Mouse (Mus musculus): ENCODE results near the gene Galnt15. TPM values are rescaled to one million over a fixed set of nuclear protein-coding genes. Genes with fewer than 3 reads are reported as not detected.

Galnt15 gene
- total and polyA plus RNA-seq, 2 experiments from 2014 or later = 0.94 to 2.7 TPM

DNA sequence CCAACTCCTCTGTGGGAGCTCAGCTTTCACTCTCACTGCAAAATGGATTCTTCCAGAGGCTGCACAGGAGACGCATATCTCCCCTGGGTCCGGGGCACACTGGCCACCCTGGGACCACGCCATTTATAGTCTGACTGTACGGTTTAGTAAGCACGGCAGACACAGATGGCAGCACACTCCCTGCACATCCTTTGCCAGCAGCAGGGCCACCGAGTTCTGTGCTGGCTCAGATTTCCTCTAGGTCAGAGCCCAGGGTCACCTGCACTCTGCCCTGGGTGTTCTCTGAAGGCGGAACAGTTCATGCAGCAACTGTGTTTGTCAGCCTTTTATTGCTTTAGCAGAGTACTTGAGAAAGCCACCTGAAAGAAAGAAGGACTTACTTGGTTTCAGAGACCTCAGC lies 45.1 kb downstream of the Galnt15 start:
- no peak overlapping the region for H3K4me3 ChIP-seq (ENCODE audit: low read depth, low read length)
- no peaks in the 10 kb centered on the region for H3K36me3 ChIP-seq (replicated peaks; ENCODE audit: control insufficient read depth, insufficient read depth, low read length)
- H3K9me3 ChIP-seq (replicated peaks; ENCODE audit: control insufficient read depth, low read length) = no peaks in the 10 kb centered on the region
- no peaks in the 10 kb centered on the region for H3K27me3 ChIP-seq (ENCODE audit: control insufficient read depth, insufficient read depth, low read length)
- no peak overlapping the region for H3K4me2 ChIP-seq (ENCODE audit: low read depth, low read length)
- DNase-seq (ENCODE audit: low spot score) = no peak
- H3K27ac ChIP-seq (ENCODE audit: low read depth) = peak overlapping the region; percentile 81
- WGBS = 44% methylated on average over 7 of the region's 7 CpGs
- peaks cover 19% of the 10 kb centered on the region; the same call in 1 of the 2 replicates for H3K4me1 ChIP-seq (ENCODE audit: control insufficient read depth, insufficient read depth)
- H3K9ac ChIP-seq (replicated peaks; ENCODE audit: low read depth, low read length) = no peak overlapping the region
- no peak for TF ChIP-seq EP300 (IDR thresholded peaks at IDR 0.05; ENCODE audit: low read depth)
- no peak for TF ChIP-seq CTCF (IDR thresholded peaks at IDR 0.05; ENCODE audit: low read depth)
- no peak for ATAC-seq (ENCODE audit: insufficient read depth, low read depth)

- Histone ChIP-seq H3K4me1 (ENCODE audit: control insufficient read depth, insufficient read depth) (peaks cover 19% of the 10 kb centered on the region; the same call in 1 of the 2 replicates), H3K4me2 (ENCODE audit: low read depth, low read length) (no peak overlapping the region), H3K9ac (replicated peaks; ENCODE audit: low read depth, low read length) (no peak overlapping the region), H3K27ac (ENCODE audit: low read depth) (no peak overlapping the region), H3K36me3 (replicated peaks; ENCODE audit: control insufficient read depth, insufficient read depth, low read length) (peaks cover 16% of the 10 kb centered on the region), H3K27me3 (ENCODE audit: control insufficient read depth, insufficient read depth, low read length) (no peaks in the 10 kb centered on the region), H3K9me3 (replicated peaks; ENCODE audit: control insufficient read depth, low read length) (no peaks in the 10 kb centered on the region), H3K4me3 (ENCODE audit: low read depth, low read length) (no peak overlapping the region)
- TF ChIP-seq EP300 (IDR thresholded peaks at IDR 0.05; ENCODE audit: low read depth) = no peak
- TF ChIP-seq CTCF (IDR thresholded peaks at IDR 0.05; ENCODE audit: low read depth) = peak; percentile 97
- DNase-seq (ENCODE audit: low spot score) (peak; percentile 50), ATAC-seq (ENCODE audit: insufficient read depth, low read depth) (peak; percentile 37; the same call in 1 of the 2 replicates)
- WGBS = 45% methylated on average over 8 of the region's 8 CpGs
These were observed 48.2 kb downstream of the Galnt15 start for GRCm38 (mm10) chr14:32076896-32077575.

DNA sequence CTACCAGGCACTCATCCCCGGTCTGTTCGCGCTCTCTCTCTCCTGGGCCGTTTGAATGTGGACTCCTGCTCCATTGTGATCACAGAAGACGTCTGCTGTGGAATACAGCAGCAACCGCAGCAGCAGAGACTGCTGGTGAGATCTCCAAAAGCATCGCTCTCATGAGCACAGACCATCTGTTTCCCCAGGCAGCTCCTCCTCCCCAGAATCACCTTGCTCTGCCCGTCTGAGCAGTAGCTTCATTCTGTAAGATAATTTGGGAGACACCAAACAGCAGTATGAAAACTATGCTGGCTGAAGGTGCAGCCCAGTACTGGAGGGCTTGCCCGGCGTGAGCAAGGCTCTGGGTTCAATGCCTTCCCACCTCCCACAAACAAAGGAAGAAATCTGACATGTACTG lies 52.2 kb downstream of the Galnt15 start:
- Histone ChIP-seq H3K27ac (ENCODE audit: low read depth) (no peak overlapping the region), H3K9ac (replicated peaks; ENCODE audit: low read depth, low read length) (no peak overlapping the region), H3K4me2 (ENCODE audit: low read depth, low read length) (no peak overlapping the region), H3K27me3 (ENCODE audit: control insufficient read depth, insufficient read depth, low read length) (no peaks in the 10 kb centered on the region), H3K4me3 (ENCODE audit: low read depth, low read length) (no peak overlapping the region), H3K36me3 (replicated peaks; ENCODE audit: control insufficient read depth, insufficient read depth, low read length) (peaks cover 28% of the 10 kb centered on the region), H3K4me1 (ENCODE audit: control insufficient read depth, insufficient read depth) (peaks cover 3% of the 10 kb centered on the region), H3K9me3 (replicated peaks; ENCODE audit: control insufficient read depth, low read length) (no peaks in the 10 kb centered on the region)
- TF ChIP-seq EP300 (IDR thresholded peaks at IDR 0.05; ENCODE audit: low read depth) (no peak), CTCF (IDR thresholded peaks at IDR 0.05; ENCODE audit: low read depth) (no peak)
- ATAC-seq (ENCODE audit: insufficient read depth, low read depth) (no peak), DNase-seq (ENCODE audit: low spot score) (no peak)
- WGBS = 79% methylated on average over 10 of the region's 10 CpGs

DNA sequence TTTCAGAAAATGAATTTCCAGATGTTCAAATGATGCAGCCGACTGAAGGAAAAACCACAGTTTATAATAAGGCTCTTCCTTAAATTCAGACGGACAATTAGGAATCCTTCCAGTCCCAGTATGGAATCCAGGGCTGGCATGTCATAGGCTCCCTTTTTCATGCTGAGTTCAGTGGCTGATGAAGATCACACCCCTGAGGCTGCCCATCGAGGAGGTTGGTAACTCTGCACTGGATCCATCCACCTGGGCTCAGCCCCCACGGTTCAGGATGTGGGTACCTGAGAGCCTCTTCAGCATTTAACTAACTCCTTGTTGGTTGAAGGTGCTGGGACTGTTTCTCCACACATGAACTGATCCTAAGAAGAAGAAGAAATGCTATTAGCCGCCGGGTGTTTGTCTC lies 54.1 kb downstream of the Galnt15 start:
- DNase-seq (ENCODE audit: low spot score) = no peak
- Histone ChIP-seq H3K36me3 (replicated peaks; ENCODE audit: control insufficient read depth, insufficient read depth, low read length) (peaks cover 28% of the 10 kb centered on the region), H3K4me1 (ENCODE audit: control insufficient read depth, insufficient read depth) (peaks cover 11% of the 10 kb centered on the region), H3K27ac (ENCODE audit: low read depth) (no peak overlapping the region), H3K4me2 (ENCODE audit: low read depth, low read length) (no peak overlapping the region), H3K27me3 (ENCODE audit: control insufficient read depth, insufficient read depth, low read length) (no peaks in the 10 kb centered on the region), H3K9me3 (replicated peaks; ENCODE audit: control insufficient read depth, low read length) (no peaks in the 10 kb centered on the region), H3K4me3 (ENCODE audit: low read depth, low read length) (no peak overlapping the region), H3K9ac (replicated peaks; ENCODE audit: low read depth, low read length) (no peak overlapping the region)
- no peak for ATAC-seq (ENCODE audit: insufficient read depth, low read depth)
- TF ChIP-seq CTCF (IDR thresholded peaks at IDR 0.05; ENCODE audit: low read depth) (no peak), EP300 (IDR thresholded peaks at IDR 0.05; ENCODE audit: low read depth) (no peak)
- WGBS = 87% methylated on average over 6 of the region's 6 CpGs

DNA sequence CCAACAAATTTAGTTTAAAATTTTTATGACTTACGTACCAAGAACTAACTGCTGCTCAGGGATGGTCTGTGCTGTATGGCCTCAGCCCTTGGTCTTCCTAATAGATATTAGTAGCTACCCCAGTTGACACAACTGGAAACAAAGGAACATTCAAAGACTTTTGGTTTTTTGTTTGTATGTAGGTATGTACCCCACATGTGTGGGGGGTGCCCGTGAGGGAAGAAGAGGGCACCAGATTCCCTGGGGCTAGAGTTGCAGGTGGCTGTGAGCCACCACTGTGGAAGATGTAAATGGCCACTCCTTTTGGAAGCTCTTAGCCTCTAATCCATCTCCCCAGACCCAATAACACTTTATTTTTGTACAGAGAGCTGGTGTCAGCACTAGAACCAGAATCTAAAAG lies 54.7 kb downstream of the Galnt15 start:
- WGBS = 94% methylated on average over 2 of the region's 2 CpGs
- H3K9me3 ChIP-seq (replicated peaks; ENCODE audit: control insufficient read depth, low read length) = no peaks in the 10 kb centered on the region
- H3K4me2 ChIP-seq (ENCODE audit: low read depth, low read length) = no peak overlapping the region
- H3K4me1 ChIP-seq (ENCODE audit: control insufficient read depth, insufficient read depth) = peaks cover 11% of the 10 kb centered on the region
- no peak overlapping the region for H3K27ac ChIP-seq (ENCODE audit: low read depth)
- peaks cover 28% of the 10 kb centered on the region for H3K36me3 ChIP-seq (replicated peaks; ENCODE audit: control insufficient read depth, insufficient read depth, low read length)
- no peak overlapping the region for H3K9ac ChIP-seq (replicated peaks; ENCODE audit: low read depth, low read length)
- ATAC-seq (ENCODE audit: insufficient read depth, low read depth) (no peak), DNase-seq (ENCODE audit: low spot score) (no peak)
- no peak overlapping the region for H3K4me3 ChIP-seq (ENCODE audit: low read depth, low read length)
- TF ChIP-seq CTCF (IDR thresholded peaks at IDR 0.05; ENCODE audit: low read depth) (no peak), EP300 (IDR thresholded peaks at IDR 0.05; ENCODE audit: low read depth) (no peak)
- H3K27me3 ChIP-seq (ENCODE audit: control insufficient read depth, insufficient read depth, low read length) = no peaks in the 10 kb centered on the region
